Mouse (Mus musculus) neural tube, embryonic 12.5 days (tissue): ENCODE results near the gene Blnk. TPM values are rescaled to one million over a fixed set of nuclear protein-coding genes. Genes with fewer than 3 reads are reported as not detected.

Experiments used
- ATAC-seq: fragments of 200-750 bp; cut with Nextera tagmentation; 2 replicates; pipeline ENCODE4 v1.8.0; 2017; ENCODE audit warnings: low read depth, mild to moderate bottlenecking, moderate TSS enrichment, moderate library complexity; ENCODE audit not compliant: low FRiP score
- H3K27ac ChIP-seq: fragments of 300-500 bp; sonication (generic); 2 replicates; pipeline ENCODE4 v1.5.1; 2016
- H3K27me3 ChIP-seq: fragments of 300-500 bp; sonication (generic); replicated peaks from 2 replicates; pipeline ENCODE4 v1.6.1; 2016; ENCODE audit warnings: mild to moderate bottlenecking
- H3K36me3 ChIP-seq: fragments of 300-500 bp; sonication (generic); 2 replicates; pipeline ENCODE4 v1.6.1; 2016; ENCODE audit warnings: mild to moderate bottlenecking
- H3K4me1 ChIP-seq: fragments of 300-500 bp; sonication (generic); 2 replicates; pipeline ENCODE4 v1.6.1; 2016
- H3K4me2 ChIP-seq: fragments of 300-500 bp; sonication (generic); replicated peaks from 2 replicates; pipeline ENCODE4 v1.6.1; 2016; ENCODE audit warnings: mild to moderate bottlenecking
- H3K4me3 ChIP-seq: fragments of 300-500 bp; sonication (generic); 2 replicates; pipeline ENCODE4 v1.5.1; 2016
- H3K9ac ChIP-seq: fragments of 300-500 bp; sonication (generic); 2 replicates; pipeline ENCODE4 v1.6.1; 2016; ENCODE audit warnings: mild to moderate bottlenecking
- H3K9me3 ChIP-seq: fragments of 300-500 bp; sonication (generic); 2 replicates; pipeline ENCODE4 v1.6.1; 2016; ENCODE audit warnings: mild to moderate bottlenecking
- WGBS: fragments of 180-500 bp; shearing (Covaris S2); methylation state at CpG from one replicate; pipeline ENCODE4 v1.1.7; 2016; 5-methylcytosine and 5-hydroxymethylcytosine counted together
- polyA plus RNA-seq: library from polyadenylated mRNA; unstranded; fragments of >200 nt; fragmentation: Nextera tagmentation; extraction: Ambion mirVana; gene quantifications from 2 replicates; pipeline ENCODE4 v1.2.1, GENCODE M21; 2016

The Blnk gene
- polyA plus RNA-seq, 1 experiment from 2014 or later: 0.58 TPM

DNA sequence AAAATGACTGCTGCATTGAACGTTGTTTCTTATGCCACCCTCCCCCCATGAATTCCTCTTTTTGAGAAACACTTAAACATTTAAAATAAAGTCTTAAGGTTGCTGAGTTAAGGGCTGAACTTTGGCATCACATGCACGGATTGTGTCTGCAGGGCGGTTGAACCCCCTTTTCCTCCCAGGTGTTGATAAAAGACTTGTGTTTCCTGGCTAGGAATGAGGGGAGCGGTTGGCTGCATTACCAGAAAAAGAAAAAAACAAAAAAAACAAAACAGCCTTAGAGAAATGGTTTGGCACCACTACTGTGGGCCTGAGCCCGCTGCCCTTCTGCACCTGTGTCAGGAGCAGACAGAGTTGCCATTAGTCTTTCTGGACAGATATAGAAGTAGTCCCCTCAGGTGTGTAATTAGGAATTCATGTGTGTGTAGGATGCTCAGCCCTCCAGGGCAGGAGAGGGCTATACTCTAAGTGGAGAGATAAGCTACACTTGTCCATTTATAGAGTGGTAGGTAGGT lies 24.9 kb upstream of the Blnk start:
- Histone ChIP-seq H3K4me1 (no peaks in the 10 kb centered on the region), H3K27ac (no peak overlapping the region), H3K9me3 (no peaks in the 10 kb centered on the region), H3K9ac (no peak overlapping the region), H3K4me3 (no peak overlapping the region), H3K4me2 (no peak overlapping the region), H3K27me3 (no peaks in the 10 kb centered on the region; the same call in 1 of the 2 replicates), H3K36me3 (no peaks in the 10 kb centered on the region)
- WGBS: 86% methylated on average over 5 of the region's 5 CpGs
- no peak for ATAC-seq

DNA sequence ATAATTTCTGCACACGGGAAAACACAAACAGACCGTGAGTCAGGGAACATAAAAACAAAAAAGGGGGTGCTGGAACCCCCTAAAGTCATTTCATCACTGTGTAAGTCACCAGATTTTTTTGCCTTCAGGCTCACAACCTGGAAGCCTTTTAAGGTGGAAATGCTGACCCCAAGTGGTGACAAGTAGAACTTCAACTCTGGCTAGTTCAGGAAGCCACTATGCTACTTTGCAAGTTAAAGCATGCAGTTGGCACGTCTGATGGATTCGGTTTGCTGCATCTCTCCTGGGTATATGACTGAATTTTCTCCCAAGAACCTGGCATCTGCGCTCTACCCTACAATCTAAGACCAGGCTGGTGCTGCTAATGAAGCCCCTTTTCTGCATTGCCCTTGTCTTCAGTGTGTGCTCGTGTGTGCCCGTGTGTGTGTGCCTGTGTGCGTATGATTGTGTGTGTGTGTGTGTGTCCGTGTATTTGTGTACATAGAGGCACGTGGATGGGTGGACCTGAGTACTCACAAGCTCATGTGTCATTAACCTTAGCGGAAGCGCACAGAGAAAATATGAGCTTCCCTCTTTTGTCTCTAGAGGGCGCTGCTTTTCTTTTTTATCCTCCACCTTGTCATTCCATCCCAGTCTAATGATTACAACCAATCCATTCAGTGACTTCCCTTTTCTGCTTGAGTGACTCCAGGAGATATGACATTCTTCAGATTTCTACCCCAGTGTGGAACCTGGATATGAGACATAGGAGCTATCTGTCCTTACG lies 21.8 kb upstream of the Blnk start:
- Histone ChIP-seq H3K9ac (no peak overlapping the region), H3K4me2 (peak overlapping the region; percentile 54), H3K27me3 (no peaks in the 10 kb centered on the region; the same call in 1 of the 2 replicates), H3K9me3 (no peaks in the 10 kb centered on the region), H3K27ac (no peak overlapping the region), H3K4me1 (no peaks in the 10 kb centered on the region), H3K4me3 (no peak overlapping the region), H3K36me3 (no peaks in the 10 kb centered on the region)
- peak; percentile 44 for ATAC-seq
- WGBS: 19% methylated on average over 14 of the region's 14 CpGs

DNA sequence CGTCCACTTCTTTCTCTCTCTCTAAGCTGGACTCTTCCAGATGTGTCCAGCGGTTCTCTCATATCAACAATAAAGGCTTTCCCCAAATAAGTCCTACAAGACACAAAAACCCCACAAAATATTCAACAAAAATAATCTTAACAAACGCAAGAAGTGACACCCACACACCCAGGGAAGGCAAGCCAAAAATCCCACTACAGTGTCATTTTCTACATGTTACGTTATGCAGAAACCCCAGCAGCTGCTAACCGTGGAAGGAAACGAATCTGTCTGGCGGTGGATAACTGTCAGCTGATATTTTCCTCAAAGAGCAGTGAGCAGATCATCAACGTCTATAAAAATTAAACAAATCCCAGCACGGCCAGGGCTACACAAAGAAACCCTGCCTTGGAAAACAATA lies 19.7 kb upstream of the Blnk start:
- no peak for ATAC-seq
- no peak overlapping the region for H3K4me2 ChIP-seq
- H3K4me3 ChIP-seq: no peak overlapping the region
- WGBS: 44% methylated on average over 9 of the region's 9 CpGs
- H3K27ac ChIP-seq: no peak overlapping the region
- H3K4me1 ChIP-seq: no peaks in the 10 kb centered on the region
- no peaks in the 10 kb centered on the region for H3K9me3 ChIP-seq
- no peaks in the 10 kb centered on the region for H3K36me3 ChIP-seq
- H3K27me3 ChIP-seq: no peaks in the 10 kb centered on the region; the same call in 1 of the 2 replicates
- H3K9ac ChIP-seq: no peak overlapping the region

DNA sequence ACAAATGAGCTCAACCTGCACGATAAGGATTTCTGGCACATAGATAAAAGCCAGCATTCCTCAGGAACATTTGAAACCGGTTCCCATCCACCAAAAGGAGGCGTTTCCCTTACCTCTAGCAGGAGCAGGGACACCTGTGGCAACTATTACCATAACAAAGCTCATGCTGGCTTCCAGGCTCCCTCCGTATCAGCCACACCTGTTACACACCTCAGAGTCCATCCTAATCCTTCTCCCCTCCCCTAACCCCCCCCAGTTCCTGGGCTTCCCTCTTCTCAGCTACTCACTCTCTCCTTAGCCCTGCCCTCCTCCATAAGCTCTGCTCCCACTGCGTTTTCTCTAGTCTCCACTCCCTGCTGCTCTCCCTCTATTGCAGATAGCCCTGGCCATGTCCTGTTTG lies 19.3 kb upstream of the Blnk start:
- H3K4me1 ChIP-seq: no peaks in the 10 kb centered on the region

DNA sequence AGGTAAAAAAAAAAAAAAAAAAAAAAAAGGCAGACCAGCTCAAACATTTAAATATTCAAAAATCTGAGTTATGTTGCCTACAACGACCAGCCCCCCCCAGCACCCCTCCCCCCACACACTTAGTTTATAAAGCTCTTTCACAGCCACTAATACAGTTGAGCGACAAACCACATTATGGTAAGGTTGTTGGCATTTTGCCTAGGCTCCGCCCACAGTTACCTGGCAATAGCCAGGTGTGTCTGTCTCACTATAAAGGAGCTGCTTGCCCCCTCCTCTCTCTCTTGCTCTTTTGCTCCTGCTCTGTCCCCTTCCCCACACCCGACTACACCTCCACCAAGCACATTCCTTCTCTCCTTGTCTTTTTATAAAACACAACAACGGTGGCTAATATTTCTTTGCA lies 17.3 kb upstream of the Blnk start:
- Histone ChIP-seq H3K27ac (no peak overlapping the region), H3K27me3 (no peaks in the 10 kb centered on the region)
- 38% methylated on average over 5 of the region's 5 CpGs for WGBS

More for the DNA sequence above, 19.3 kb upstream of the Blnk start:
- Histone ChIP-seq H3K9me3 (no peaks in the 10 kb centered on the region), H3K36me3 (no peaks in the 10 kb centered on the region), H3K4me2 (no peak overlapping the region), H3K4me3 (no peak overlapping the region), H3K27ac (no peak overlapping the region), H3K27me3 (no peaks in the 10 kb centered on the region; the same call in 1 of the 2 replicates), H3K9ac (no peak overlapping the region)
- WGBS: 8% methylated on average over 5 of the region's 5 CpGs
- ATAC-seq: no peak

DNA sequence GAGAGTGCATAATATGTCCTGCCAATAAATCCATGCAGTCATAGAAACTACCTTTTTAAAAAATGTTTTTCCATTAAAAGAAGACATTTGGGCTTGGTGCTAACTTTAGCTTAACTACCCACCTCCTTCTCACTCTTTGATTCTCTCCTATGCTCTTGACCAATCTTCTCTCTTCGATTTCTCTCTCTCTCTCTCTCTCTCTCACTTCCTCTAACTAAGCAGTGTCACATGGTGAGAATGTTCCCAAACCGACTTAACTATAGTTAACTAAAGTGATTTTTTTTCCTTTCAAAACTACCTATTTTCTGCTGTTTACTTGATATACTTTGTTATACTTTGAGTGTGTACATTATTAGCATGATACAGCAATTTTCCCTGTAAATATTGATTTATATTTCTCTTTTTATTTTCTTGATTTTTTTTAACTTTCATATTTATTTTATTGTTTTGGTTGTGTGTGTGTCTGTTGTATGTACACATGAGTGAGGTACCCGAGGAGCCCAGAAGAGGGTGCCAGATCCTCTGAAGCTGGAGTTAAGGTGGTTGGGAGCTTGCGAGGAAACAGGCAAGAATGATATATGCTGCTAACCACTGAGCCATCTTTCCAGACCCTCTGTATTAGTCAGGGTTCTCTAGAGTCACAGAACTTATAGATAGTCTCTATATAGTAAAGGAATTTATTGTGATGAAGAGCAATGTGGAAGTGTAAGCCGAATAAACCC lies 14.5 kb upstream of the Blnk start:
- H3K27me3 ChIP-seq: no peaks in the 10 kb centered on the region
- H3K9ac ChIP-seq: no peak overlapping the region
- H3K4me2 ChIP-seq: no peak overlapping the region
- no peaks in the 10 kb centered on the region for H3K4me1 ChIP-seq
- no peaks in the 10 kb centered on the region for H3K9me3 ChIP-seq
- H3K4me3 ChIP-seq: no peak overlapping the region
- no peaks in the 10 kb centered on the region for H3K36me3 ChIP-seq
- WGBS: 93% methylated on average over 5 of the region's 5 CpGs
- H3K27ac ChIP-seq: no peak overlapping the region
- ATAC-seq: no peak

More for the DNA sequence above, 17.3 kb upstream of the Blnk start:
- no peaks in the 10 kb centered on the region for H3K4me1 ChIP-seq
- no peaks in the 10 kb centered on the region for H3K9me3 ChIP-seq
- no peaks in the 10 kb centered on the region for H3K36me3 ChIP-seq
- no peak overlapping the region for H3K9ac ChIP-seq
- ATAC-seq: no peak
- H3K4me3 ChIP-seq: no peak overlapping the region
- no peak overlapping the region for H3K4me2 ChIP-seq

DNA sequence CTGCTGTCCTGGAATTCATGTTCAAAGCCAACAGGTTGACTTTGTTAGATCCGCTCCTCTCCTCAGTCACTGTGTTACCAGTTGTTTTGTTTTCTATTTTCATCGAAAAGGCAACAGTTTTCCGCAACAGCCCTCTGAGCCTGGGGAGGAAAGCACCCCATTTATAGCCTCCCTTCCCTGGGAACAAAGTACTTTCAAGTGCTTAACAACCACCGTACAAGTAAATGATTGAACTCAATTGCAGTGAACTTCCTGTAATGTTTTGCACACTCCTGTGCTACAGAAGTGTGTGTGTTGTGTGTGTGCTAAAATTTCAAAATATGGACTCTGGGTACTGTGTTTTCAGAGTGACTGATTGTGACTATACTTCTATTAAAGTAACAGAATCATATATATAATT lies 13.4 kb upstream of the Blnk start:
- Histone ChIP-seq H3K4me2 (no peak overlapping the region), H3K9ac (no peak overlapping the region), H3K27ac (no peak overlapping the region), H3K4me1 (no peaks in the 10 kb centered on the region), H3K4me3 (no peak overlapping the region), H3K27me3 (no peaks in the 10 kb centered on the region), H3K9me3 (0 out of 2 replicates have a peak, but pooled peaks cover 5% of the 10 kb centered on the region), H3K36me3 (no peaks in the 10 kb centered on the region)
- no peak for ATAC-seq
- WGBS: 28% methylated on average over 4 of the region's 4 CpGs

DNA sequence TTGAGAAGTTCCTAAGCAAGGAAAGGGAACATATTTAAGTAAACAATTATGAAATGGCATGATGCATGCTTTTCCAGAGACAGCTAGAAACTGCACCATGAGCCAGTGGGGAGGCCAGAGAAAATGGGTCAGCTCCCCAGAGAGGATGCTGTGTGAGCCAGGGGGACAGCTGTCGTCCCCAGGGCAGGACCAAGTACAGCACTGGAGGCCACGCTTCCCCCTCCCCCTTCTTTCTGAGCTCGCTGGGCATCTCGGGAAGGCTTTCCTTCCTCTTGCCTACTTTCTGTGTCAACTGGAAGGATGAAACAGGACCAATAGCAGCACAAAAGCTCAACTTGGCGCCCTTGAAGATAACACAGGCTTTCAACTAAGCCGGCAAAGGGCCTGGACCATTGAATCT lies 13.0 kb upstream of the Blnk start:
- ATAC-seq: no peak
- H3K27me3 ChIP-seq: no peaks in the 10 kb centered on the region
- 29% methylated on average over 6 of the region's 6 CpGs for WGBS
- H3K9me3 ChIP-seq: 0 out of 2 replicates have a peak, but pooled peaks cover 5% of the 10 kb centered on the region
- no peak overlapping the region for H3K4me3 ChIP-seq
- H3K9ac ChIP-seq: no peak overlapping the region
- no peak overlapping the region for H3K27ac ChIP-seq
- no peak overlapping the region for H3K4me2 ChIP-seq
- H3K36me3 ChIP-seq: no peaks in the 10 kb centered on the region
- H3K4me1 ChIP-seq: no peaks in the 10 kb centered on the region

DNA sequence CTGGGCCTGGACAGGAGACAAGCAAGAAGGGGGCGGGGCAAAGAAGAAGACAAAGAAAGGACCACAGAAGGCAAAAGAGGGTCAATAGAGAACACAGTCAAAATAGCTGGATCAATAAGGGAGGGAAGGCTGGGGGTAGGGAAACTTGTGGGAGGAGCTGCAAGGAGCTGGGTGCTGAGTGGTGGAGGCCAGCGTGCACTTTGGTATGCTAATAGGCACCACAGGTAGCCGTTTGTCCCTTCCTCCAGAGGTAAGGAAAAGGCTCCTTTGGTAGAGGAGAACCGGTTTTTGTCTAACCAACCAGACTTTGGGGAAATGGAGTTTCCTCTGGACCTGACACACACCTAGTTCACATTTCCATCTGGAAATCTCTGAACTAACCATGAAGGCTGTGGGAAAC lies 12.3 kb upstream of the Blnk start:
- Histone ChIP-seq H3K9ac (no peak overlapping the region), H3K4me2 (no peak overlapping the region), H3K9me3 (0 out of 2 replicates have a peak, but pooled peaks cover 5% of the 10 kb centered on the region), H3K4me1 (no peaks in the 10 kb centered on the region), H3K4me3 (no peak overlapping the region), H3K36me3 (no peaks in the 10 kb centered on the region), H3K27ac (no peak overlapping the region), H3K27me3 (no peaks in the 10 kb centered on the region)
- 12% methylated on average over 4 of the region's 4 CpGs for WGBS
- ATAC-seq: no peak

DNA sequence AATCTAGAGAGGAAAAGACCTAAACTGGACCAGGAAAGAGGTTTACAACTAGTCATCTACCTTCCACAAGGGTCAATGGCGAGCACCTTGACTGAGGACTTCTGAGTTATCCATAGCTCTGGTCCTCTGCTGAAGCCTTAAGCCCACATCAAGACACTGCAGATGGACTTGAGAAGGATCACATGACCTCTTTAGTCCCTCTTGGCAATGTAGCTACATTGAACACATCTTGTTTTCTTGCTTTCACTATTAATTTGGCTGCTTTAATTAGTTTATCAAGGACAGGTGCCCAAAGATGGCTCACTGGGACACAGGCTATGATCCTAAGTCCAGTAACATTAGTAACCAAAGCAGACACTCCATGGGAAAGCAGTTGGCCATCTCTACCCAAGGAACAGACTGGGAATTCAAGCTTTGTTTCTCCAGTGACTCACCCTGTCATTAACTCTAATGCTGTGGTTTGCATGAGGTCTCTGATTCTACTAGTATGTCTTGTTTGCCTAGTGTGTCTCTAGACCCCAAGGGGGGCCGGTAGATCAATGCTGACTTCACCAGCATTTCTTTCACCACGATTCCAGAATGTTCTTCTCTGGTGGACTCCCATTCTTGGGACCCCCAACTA lies 9.5 kb upstream of the Blnk start:
- Histone ChIP-seq H3K4me3 (no peak overlapping the region), H3K4me1 (no peaks in the 10 kb centered on the region), H3K36me3 (no peaks in the 10 kb centered on the region), H3K27ac (no peak overlapping the region), H3K9ac (no peak overlapping the region), H3K4me2 (no peak overlapping the region), H3K9me3 (0 out of 2 replicates have a peak, but pooled peaks cover 5% of the 10 kb centered on the region), H3K27me3 (no peaks in the 10 kb centered on the region)
- WGBS: 91% methylated on average over 3 of the region's 3 CpGs
- ATAC-seq: no peak

DNA sequence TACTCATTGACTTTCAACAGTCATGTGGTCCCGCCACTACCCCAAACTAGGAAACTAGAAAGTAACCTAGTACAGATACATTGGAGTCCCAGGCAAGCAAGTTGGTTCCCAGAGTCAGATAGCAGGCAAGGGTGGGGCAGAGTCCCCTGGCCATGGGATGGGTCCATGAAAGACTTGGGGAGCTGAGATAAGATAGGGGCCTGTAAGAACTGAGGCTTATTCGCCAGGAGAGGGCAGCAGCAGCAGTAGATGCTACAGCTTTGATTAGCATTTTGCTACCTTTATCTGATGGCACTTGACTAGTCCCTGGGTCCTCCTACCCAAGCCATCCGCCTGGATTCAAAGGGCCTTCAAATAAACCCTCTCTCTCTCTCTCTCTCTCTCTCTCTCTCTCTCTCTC lies 5.2 kb upstream of the Blnk start:
- Histone ChIP-seq H3K4me1 (no peaks in the 10 kb centered on the region), H3K27ac (no peak overlapping the region), H3K36me3 (no peaks in the 10 kb centered on the region), H3K4me2 (no peak overlapping the region), H3K27me3 (no peaks in the 10 kb centered on the region), H3K4me3 (no peak overlapping the region), H3K9me3 (0 out of 2 replicates have a peak, but pooled peaks cover 5% of the 10 kb centered on the region), H3K9ac (no peak overlapping the region)
- WGBS: 69% methylated on average over 3 of the region's 3 CpGs
- ATAC-seq: no peak
